Mouse (Mus musculus) heart, postnatal 4 days (tissue): Measurements from ENCODE around the gene Zfp950. TPM values are rescaled to one million over a fixed set of nuclear protein-coding genes. Genes with fewer than 3 reads are reported as not detected.
"Not testable (repeated sequence)": the region's sequence is repeated elsewhere in the genome, so short reads cannot be mapped to it uniquely, and the experiment has no call there.

ENCODE experiments used
- DNase-seq: peaks from one replicate; pipeline ENCODE4 v3.0.0; 2021
- total RNA-seq, 2 experiments: library from RNA; stranded (reverse); gene quantifications; 2 replicates each; pipeline ENCODE4 v1.2.3; 2021

Gene Zfp950
- total RNA-seq = 10 to 100 TPM; 18.8 to 19.1 TPM

DNA sequence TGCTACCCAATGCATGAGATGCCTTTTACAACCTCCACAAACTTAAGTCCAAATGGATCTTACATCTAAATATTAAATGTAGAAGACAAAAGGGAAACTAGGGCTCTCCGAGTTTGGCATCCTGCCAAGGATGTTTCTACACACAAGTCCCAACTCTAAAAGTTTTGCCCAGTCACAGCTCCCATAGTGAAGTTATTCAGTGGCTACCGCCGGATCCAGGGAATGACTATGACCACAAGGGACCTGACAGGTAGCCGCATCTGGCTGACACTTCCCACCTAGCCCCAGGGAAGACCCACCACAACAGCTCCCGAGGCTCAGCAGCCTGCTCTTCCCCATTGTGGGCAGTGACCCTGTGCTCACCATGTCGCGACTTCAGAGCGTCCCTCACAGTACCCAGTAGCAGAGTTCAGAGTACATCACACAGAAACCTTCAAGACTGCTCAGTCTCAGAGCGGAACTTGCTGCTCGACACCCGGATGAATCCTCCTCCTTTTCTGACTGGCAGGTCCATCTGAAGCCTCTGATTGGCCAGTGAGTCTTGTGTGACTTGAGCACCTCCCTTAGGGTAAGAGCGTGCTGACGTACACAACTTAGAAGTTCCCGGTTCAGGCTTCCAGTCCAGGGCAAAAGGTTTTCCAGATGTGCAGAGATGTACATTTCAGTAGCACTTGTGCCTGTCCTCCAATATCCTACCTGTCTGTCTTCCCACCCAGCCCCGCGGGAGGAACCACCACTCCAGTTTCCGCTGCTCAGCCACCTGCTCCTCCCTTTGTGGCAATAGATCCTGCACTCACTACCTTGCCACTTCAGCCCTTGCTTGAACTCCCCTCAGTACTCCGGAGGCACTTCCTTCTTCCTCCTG, at the start of gene Zfp950:
Gene Zfp950 (minus strand): TSS at position 499 of the 865 bp plus-strand sequence.
- peak; percentile 83 for DNase-seq

DNA sequence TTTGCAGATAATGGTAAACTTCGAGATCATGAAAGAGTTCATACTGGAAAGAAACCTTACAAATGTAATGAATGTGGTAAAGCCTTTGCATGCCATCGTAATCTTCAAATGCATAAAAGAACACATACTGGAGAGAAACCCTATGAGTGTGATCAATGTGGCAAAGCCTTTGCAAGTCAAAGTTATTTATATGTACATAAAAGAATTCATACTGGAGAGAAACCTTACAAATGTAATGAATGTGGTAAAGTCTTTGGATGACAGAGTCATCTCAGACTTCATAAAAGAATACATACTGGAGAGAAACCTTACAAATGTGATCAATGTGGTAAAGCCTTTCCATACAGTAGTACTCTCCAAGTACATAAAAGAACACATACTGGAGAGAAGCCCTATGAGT, 43.0 kb upstream of the Zfp950 start, which contains the start of gene Gm6020:
Gene Gm6020 (plus strand): TSS at position 301 of the 400 bp plus-strand sequence.
- DNase-seq = not testable (repeated sequence)

DNA sequence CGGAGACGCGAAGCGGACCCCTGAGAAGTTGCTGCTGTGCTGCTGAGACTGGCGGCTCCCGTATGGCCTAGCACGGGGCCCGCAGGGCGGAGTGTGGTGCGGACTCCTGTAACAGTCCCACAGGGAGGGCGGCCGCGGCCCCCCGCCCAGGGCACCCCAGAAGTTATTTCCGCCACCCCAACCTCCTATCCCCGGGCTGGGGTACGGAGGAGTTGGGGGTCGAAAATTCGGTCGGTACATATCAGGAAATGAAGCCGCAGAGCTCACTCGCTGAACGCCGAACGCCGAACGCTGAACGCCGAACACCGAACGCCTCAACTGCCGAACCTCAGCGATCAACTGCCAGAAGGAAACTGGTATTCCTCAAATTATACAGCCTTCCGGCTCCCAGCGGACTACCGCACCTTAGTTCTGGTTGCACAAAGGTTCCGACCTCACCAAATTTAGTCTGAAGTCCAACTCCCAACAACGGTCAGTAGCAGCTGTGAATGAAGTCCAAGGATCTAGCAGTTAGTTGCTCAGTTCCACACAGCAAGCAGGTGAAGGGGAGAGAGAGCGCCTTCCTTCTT, 35.2 kb upstream of the Zfp950 start, which contains the start of gene Gm7102:
Gene Gm7102 (minus strand): TSS at position 554 of the 569 bp plus-strand sequence.
- DNase-seq = no peak

DNA sequence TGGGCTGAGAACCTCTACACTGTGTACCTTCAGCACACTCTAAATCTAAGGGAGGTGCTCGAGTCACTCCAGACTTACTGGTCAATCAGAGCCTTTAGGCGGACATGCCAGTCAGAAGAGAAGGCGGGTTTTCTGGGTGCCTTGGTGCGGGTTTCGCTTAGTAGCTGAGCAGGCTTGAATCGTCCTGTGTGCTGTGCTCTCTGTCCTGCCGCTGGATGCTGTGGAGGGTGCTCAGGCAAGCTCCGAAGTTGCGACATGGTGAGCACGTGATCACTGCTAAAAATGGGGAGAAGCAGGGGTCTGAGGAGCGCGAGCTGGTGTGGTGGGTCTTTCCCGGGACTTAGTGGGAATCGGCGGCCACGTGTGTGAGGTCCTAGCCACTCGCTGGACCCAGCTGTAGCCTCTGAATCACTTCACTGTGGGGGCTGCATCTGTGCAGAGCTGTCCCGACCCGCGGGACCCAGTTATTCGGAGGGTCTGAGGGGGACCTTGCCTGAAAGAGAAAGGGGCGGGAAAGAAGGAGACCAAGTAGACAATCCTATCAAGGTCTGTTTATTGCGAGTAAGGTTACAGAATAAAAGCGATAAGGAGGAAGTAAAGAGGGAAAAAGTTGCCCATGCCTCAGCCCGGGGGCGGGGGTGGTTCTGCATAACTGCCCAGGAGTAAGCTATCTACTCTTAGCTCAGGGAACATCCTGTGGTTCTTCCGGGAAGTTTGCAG, 11.2 kb upstream of the Zfp950 start:
- peak; percentile 7 for DNase-seq

DNA sequence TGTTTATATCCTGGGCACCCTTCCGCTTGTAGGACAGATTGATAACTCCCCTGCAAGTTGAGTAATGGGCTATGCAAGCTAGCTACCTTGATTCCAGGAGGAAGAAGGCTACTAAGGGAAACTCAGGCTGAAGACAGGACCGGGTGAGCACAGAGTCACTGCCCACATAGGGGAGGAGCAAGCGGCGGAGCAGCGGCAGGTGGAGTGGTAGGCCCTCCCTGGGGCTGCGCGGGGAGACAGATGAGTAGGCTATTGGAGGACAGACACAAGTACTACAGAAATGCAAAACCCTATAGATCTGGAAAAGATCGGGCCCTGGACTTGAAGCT, 10.7 kb upstream of the Zfp950 start:
- peak; percentile 5 for DNase-seq

DNA sequence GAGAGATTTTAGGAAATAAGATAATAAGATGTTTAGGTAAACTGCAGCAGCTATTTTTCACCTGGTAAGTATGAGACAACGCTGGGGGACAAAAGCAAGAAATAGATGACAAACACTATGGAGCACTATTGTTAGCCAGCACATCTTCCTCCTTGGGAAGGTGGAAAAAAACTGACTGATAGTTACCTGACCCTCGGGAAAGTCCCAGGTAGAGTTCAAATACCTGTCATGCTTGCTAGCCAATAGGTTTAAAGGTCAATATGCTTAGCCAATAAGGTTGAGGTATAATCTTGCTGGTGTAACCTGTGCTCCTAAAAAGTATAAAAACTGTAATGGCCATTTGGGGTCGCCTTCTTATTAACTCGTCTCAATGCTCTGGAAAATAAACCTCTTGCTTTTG, 659 bp upstream of the Zfp950 start:
- no peak for DNase-seq

DNA sequence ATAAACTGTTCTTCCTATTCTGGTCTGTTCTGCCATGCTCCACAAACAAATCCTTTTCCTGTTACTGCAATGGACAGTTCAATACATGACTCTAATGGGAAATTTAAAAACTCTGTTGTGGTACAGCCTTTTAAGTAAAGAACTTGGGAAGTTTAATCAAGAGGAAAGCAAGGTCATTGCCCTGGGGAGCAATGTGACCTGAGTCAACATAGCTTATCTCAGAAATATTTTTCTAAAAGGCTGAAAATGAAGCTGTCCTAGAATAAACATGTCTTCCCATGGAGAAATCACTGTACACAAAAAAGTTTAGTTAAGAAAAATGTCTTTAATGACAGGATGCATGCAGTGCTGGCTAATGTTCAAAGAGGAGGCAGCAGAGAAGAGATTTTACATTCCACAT, 2.0 kb downstream of the Zfp950 start:
- DNase-seq = no peak

DNA sequence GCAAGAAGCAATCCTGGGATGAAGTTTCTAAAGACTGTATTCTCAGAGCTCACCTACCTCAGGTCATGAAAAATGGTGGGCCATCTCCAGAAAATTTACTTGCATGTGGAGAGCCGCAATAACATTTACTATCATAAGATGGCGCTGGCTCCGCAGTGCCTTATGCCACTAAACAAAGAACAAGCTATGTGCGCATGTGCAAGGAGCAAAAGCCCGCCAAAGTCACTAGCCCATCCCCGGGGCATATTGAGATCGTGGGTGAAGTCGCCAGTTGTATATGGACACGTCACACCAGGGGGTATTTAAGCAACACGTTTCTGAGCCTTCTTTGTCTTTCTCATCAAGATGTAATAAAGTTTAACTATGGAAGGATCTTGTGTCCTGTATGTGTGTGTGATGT, 9.5 kb downstream of the Zfp950 start:
- no peak for DNase-seq

DNA sequence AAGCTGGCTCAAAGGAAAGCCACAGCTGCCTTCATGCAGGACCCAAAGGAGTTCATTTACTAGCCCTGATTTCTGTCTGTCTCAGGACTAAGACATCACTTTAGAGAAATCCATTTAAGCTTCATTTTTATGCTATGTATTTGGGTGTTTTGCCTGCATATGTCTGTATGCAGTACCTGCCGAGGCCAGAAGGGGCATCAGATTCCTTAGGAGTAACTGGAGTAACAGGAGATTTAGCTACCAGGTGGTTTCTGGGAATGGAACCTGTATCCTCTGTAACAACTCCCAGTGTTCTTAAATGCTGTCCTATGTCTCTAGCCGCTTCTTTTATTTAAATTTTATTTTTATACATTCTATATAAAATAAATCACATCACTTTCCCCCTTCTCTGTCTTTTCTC, 30.5 kb downstream of the Zfp950 start:
- DNase-seq = no peak

DNA sequence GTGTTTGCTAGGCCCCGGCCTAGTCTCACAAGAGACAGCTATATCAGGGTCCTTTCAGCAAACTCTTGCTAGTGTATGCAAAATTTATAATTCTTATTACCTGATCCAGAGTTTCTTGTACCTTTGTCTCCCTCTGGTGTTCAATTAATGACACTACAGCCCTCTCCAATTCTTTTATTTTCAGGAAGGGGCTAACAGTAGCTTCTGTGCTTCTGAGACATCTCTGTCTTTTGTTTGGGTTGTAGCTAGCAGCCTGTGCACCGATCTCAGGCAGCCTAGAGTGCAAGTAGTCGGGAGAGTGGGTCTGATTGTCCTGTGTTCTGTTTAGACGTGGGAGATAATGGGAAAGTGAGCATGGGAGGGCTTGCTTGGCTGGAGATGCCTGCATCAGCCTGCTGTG, 42.9 kb downstream of the Zfp950 start:
- no peak for DNase-seq

DNA sequence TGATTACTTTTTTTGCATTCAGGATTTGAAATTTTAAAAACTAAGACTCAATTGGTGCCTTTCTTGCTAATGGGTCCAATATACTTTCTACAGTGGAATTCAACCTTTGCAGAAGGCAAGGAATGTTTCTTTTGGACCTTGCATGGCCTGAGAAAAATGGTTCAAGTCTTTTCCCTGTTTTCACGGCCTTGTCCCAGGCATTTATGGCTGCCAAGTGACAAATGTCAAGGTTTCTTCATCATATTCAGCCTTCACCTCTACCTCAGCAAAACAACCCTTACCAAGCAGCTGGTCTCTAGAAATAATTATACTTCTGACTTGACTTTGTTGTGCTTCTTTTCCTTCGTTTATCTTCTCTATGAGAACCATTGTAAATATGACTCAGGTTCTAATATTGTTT, 43.9 kb downstream of the Zfp950 start:
- DNase-seq = no peak

DNA sequence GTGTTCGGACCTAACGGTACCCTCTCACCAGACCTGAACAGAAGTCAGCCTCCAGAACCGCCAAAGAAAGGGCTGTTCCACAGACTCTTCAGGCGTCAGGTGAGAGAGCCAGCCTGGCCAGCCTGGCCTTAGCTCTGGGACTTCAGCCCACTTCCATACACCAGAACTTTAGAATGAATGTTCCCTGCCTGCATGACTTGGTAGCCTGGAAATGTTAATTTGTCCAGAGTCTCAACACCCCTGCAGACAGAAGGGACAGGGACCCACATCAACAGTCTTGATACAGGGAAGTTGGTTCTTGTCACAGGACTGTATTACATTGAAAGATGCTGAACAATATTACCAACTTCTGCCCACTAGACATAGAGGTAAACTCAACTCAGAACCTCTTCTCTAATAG, 50.1 kb downstream of the Zfp950 start:
- no peak for DNase-seq

DNA sequence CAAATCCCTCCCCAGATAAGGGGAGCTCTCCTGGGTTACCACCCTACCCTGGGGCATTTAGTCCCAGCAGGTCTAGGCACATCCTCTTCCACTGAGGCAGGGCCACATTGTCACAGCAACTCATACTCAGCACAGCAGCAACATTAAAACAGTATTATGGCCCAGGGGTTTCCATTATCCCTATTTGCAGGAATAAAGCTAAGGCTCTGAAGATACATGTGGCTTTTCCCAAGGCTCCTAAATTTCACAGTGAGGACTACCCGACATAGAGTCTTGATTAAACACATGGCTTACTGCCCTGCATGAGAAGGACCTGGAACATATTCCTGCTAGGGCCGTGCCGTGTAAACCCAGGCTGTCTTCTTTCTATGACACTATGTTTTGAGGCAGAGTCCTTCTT, 51.6 kb downstream of the Zfp950 start:
- DNase-seq = no peak

DNA sequence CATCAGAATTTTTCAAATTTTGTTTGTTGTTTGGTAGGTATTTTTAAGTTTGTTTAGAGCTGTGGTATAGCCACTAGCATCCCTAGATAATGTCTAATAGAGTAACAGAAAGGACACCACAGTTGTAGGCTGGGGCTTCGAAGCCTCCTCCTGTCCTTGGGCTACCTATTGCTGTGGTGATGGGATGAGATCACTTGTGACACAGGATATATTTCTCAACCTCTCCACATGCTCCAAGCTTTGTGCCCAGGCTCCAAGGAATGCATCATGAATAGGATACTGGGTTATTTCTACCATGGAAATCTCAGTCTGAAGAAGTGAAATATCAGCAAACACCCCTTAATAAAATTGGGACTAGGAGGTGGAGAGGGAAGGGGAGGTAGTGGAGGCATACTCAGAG, 52.9 kb downstream of the Zfp950 start:
- no peak for DNase-seq

DNA sequence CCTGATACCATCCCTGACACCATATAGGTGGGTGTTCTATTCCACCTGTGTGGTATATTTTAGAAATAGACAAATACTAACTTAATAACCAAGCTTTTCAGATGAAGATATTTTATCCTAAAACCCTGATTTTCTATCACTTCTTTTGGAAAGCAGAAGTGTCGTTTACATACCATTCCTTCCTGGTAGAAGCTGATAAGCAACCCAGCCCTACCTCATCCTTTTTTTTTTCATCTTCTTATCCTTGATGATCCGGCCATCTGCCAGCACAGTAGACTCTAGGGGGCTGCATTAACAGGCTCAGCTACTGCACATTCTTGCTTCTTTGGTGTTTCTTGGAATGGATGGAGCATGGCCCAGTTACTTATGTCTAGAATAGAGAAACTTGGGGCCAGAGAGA, 55.4 kb downstream of the Zfp950 start:
- DNase-seq = no peak

DNA sequence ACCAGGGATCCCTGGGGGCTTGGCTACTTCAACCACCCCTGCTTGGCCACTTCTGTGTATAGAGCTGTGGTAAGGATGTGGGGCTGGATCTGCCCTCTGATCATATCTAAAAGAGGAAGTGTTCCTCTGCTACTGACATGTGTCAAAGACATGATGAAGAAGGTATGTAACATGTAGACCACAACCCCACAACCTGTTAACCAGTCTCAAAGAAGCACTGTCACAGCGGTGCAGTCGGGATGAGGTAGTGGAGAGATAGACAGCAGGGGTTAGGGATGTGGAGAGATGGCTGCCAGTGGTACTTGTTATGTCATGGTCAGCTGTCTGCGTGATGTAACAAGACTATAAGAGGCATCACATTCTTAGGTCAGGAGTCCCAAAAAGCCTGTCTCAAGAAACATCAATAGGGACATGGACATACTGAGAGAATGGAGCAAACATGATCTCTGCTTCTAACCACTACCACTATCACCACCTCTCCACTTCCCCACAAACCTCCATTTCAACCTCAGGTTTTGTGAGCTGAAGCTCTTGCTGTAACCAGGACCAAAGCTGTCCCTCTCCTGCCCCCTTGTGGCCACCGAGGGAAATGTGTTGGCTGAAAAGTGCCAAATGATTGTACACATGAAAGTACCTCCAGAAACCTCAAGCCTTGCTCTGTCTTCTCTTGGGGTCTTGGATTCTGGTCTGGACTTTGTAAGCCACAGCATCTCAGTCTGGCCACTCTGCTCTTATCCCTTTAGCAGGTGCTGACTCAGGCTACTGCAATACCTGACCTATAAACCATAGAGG, 56.3 kb downstream of the Zfp950 start:
- DNase-seq = peak; percentile 94

DNA sequence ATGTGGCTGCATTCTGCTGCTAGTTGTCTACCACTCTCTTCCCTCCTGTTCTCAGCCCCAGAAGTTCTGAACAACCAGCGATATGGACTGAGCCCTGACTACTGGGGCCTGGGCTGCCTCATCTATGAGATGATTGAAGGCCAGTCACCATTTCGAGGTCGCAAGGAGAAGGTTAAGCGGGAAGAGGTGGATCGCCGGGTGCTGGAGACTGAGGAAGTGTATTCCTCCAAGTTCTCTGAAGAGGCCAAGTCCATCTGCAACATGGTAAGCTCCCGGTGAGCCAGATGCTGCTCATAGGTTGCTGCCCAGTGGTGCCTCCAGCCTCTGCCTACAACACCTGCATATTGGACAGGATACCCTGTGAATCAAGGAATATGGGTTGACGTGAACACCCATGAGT, 57.6 kb downstream of the Zfp950 start:
- DNase-seq = no peak

DNA sequence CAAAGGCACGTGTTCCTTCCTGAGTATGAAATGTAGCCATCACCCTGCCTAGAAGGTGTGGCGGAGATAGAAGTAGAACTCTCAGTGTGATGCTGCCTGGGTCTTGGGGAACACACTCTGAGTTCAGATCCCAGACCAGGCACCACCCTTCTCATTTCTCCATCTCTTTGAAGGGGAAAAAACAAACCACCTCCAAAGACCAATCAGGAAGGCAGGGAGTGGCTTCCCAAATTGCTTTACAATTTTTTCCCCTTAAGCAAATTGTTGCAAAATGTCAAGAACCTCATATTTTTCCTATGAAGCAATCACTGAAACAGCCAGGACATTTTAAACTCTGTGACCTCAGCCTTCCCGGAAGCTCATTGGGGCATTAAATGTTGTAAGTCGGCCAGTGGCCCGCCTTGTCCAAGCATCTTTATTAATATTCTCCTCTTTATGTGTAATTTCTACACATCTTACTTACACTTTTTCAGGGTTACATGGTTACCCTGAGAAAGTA, 60.3 kb downstream of the Zfp950 start:
- DNase-seq = no peak

DNA sequence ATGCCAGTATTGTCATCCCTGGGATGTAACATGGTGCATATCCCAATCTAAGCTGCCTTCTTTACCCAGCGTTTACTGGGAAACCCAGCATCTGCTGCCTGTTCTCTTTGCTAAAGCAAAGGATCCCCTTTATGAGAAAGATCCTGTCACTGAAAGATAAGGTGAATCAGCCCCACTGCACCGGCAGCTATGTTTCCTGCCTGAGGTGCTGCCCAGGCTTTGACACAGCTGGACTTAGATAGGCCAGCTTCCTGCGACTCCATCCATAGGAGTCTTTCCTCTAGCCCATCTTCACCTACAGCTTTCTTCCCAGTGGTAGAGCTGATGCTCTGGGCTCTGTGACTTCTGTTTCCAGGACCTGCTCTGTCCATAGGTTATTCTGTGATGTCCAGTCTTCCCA, 62.0 kb downstream of the Zfp950 start:
- no peak for DNase-seq

DNA sequence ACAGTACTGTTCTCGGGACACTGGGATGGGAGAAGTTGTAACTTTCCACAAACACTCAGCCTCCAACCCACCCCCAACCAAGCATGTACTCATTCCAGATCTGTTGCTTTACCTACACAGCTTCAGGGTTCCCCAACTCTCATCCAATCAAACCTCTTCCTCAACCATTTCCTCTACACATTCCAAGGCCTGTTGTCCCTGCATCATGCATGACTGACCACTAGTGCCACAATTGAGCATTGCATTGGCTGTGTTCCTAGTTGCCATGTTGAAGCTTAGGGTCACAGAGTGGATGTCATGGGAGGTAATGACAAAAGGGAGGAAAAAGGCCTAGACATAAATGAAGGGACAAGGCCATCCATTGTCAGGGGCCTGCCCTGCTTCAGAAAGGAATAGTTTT, 75.6 kb downstream of the Zfp950 start:
- no peak for DNase-seq

DNA sequence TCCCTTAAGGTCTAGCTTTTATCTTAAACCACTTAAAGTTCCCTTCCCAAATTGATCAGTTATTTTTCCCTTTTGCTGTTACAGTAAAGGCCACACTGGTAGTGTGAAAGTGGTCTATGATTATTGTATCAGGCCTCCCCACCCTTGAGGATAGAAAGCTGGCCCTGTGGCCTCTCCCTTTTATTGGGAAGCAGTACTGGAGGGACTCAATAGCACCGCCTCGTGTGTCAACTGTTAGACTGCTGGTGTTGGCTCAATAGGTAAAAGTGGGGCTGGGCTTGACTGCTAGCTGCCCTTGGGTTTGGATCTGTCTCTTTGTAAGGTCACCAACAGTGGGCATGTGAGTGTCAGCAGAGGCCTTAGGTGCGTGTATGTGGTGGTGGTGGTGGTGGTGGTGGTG, 76.3 kb downstream of the Zfp950 start:
- DNase-seq = peak; percentile 42

DNA sequence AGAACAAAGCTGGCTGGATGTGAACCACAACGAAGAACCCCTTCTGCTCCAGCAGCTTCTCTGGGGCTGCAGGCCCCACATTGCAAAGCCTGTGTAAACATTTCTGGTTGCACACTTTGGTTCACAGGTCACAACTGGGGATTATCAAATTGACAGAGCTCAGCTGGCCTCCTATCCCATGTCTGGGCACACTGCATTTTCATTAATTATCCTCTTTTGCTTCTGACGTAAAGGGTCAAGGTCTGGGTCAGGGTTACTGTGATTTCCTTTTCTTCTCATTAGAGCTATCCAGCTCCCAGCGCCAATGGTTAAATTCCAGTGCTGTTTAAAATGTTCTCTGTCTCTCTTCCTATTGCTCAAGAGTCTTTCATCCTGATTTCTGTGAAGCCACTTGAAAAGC, 83.1 kb downstream of the Zfp950 start:
- no peak for DNase-seq
